Mouse (Mus musculus) CD4-positive naive resting alpha-beta T cell, adult 57 days (primary cell): ENCODE measurements around the gene Fzr1. TPM values are rescaled to one million over a fixed set of nuclear protein-coding genes. Genes with fewer than 3 reads are reported as not detected.

Experiments
- total RNA-seq: library from RNA; stranded (reverse); gene quantifications from one replicate; pipeline ENCODE4 v1.2.4, GENCODE M21; 2023

The Fzr1 gene
- total RNA-seq: 27.2 TPM

GRCm38 (mm10) chr10:81377793-81378552, at the start of gene Fzr1:
Fzr1 (minus strand) TSS chr10:81378516.

GRCm38 (mm10) chr10:81392781-81393185, 14.5 kb upstream of the Fzr1 start, which contains the start of gene Smim24:
Smim24 (plus strand) TSS chr10:81393051.

GRCm38 (mm10) chr10:81388505-81389055, 10.3 kb upstream of the Fzr1 start, which contains the start of gene Gm48552:
Gm48552 (plus strand) TSS chr10:81389005.

GRCm38 (mm10) chr10:81383802-81384604, 5.7 kb upstream of the Fzr1 start, which contains the start of the genes Dohh and Gm48551:
Dohh (plus strand) TSS chr10:81384428.
Gm48551 (plus strand) TSS chr10:81384466.

GRCm38 (mm10) chr10:81365672-81366476, 12.4 kb downstream of the Fzr1 start, which contains the start of gene 4930404N11Rik:
4930404N11Rik (minus strand) TSS chr10:81365816.

GRCm38 (mm10) chr10:81356991-81357844, 21.1 kb downstream of the Fzr1 start, which contains the start of gene Mfsd12:
Mfsd12 (plus strand) TSS chr10:81357491.

GRCm38 (mm10) chr10:81350351-81351063, 27.8 kb downstream of the Fzr1 start, which contains the start of gene Hmg20b:
Hmg20b (minus strand) TSS chr10:81350480.

GRCm38 (mm10) chr10:81342686-81343505, 35.4 kb downstream of the Fzr1 start, which contains the start of gene Gipc3:
Gipc3 (minus strand) TSS chr10:81343266.

GRCm38 (mm10) chr10:81328386-81328785, 49.9 kb downstream of the Fzr1 start, which contains the start of gene Tbxa2r:
Tbxa2r (plus strand) TSS chr10:81328731.

GRCm38 (mm10) chr10:81320550-81321347, 57.6 kb downstream of the Fzr1 start, which contains the start of gene Cactin:
Cactin (plus strand) TSS chr10:81321103.

Other genes starting within 250 kb of the Fzr1 start
- gene Zbtb7a, start 243.3 kb downstream of the Fzr1 start, total RNA-seq: 58.9 TPM
- 34.9 TPM for gene Pias4, start 210.6 kb downstream of the Fzr1 start, total RNA-seq
- 2,367 TPM for gene Eef2, start 201.9 kb downstream of the Fzr1 start, total RNA-seq
- gene Dapk3, start 195.5 kb downstream of the Fzr1 start, total RNA-seq: 62.3 TPM
- gene 4930442H23Rik, start 194.7 kb downstream of the Fzr1 start, total RNA-seq: not detected
- not detected for gene Nmrk2, start 176.5 kb downstream of the Fzr1 start, total RNA-seq
- 0.50 TPM for gene Atcay, start 147.7 kb downstream of the Fzr1 start, total RNA-seq
- gene Zfr2, start 145.4 kb downstream of the Fzr1 start, total RNA-seq: 4.9 TPM
- gene Matk, start 125.6 kb downstream of the Fzr1 start, total RNA-seq: 15.3 TPM
- 104 TPM for gene Mrpl54, start 111.6 kb downstream of the Fzr1 start, total RNA-seq
- 45.7 TPM for gene Apba3, start 111.6 kb downstream of the Fzr1 start, total RNA-seq
- gene Tjp3, start 86.9 kb downstream of the Fzr1 start, total RNA-seq: 4.3 TPM
- 128 TPM for gene Pip5k1c, start 85.6 kb downstream of the Fzr1 start, total RNA-seq
- gene Cactin, start 57.4 kb downstream of the Fzr1 start, total RNA-seq: 47.9 TPM
- 26.1 TPM for gene Tbxa2r, start 49.8 kb downstream of the Fzr1 start, total RNA-seq
- gene Gipc3, start 35.2 kb downstream of the Fzr1 start, total RNA-seq: not detected
- 55.4 TPM for gene Hmg20b, start 28.0 kb downstream of the Fzr1 start, total RNA-seq
- 5.4 TPM for gene Mfsd12, start 21.0 kb downstream of the Fzr1 start, total RNA-seq
- gene 4930404N11Rik, start 12.7 kb downstream of the Fzr1 start, total RNA-seq: 7.5 TPM
- gene Dohh, start 5.9 kb upstream of the Fzr1 start, total RNA-seq: 32.6 TPM
- 4.7 TPM for gene Gm48551, start 6.0 kb upstream of the Fzr1 start, total RNA-seq
- gene Gm48552, start 10.5 kb upstream of the Fzr1 start, total RNA-seq: 9.7 TPM
- 2.2 TPM for gene Smim24, start 14.5 kb upstream of the Fzr1 start, total RNA-seq
- gene Nfic, start 77.1 kb upstream of the Fzr1 start, total RNA-seq: 20.3 TPM
- 1.2 TPM for gene Celf5, start 104.2 kb upstream of the Fzr1 start, total RNA-seq
- gene Ncln, start 117.9 kb upstream of the Fzr1 start, total RNA-seq: 199 TPM
- gene S1pr4, start 121.6 kb upstream of the Fzr1 start, total RNA-seq: 139 TPM
- gene Gna15, start 145.7 kb upstream of the Fzr1 start, total RNA-seq: 3.3 TPM
- gene Gna11, start 166.7 kb upstream of the Fzr1 start, total RNA-seq: 17.5 TPM
- 616 TPM for gene Aes, start 181.0 kb upstream of the Fzr1 start, total RNA-seq
- 6.3 TPM for gene Tle2, start 196.0 kb upstream of the Fzr1 start, total RNA-seq
- not detected for gene Tle6, start 222.6 kb upstream of the Fzr1 start, total RNA-seq
- gene BC025920, start 227.8 kb upstream of the Fzr1 start, total RNA-seq: 3.2 TPM
- 23.7 TPM for gene Sirt6, start 249.3 kb upstream of the Fzr1 start, total RNA-seq